Mouse (Mus musculus) embryonic fibroblast, embryonic 13.5 days (primary cell): ENCODE measurements around the gene Serpina9.

ENCODE experiments used
- CTCF ChIP-seq: IDR thresholded peaks from 2 replicates; pipeline ENCODE4 v1.5.1; 2011; ENCODE audit warnings: mild to moderate bottlenecking, control low read depth, low read length, moderate library complexity, borderline replicate concordance; ENCODE audit not compliant: insufficient read depth
- POLR2A ChIP-seq: IDR thresholded peaks from 2 replicates; pipeline ENCODE4 v1.6.1; 2011; ENCODE audit warnings: low read depth, mild to moderate bottlenecking, control low read depth, low read length, moderate library complexity

DNA sequence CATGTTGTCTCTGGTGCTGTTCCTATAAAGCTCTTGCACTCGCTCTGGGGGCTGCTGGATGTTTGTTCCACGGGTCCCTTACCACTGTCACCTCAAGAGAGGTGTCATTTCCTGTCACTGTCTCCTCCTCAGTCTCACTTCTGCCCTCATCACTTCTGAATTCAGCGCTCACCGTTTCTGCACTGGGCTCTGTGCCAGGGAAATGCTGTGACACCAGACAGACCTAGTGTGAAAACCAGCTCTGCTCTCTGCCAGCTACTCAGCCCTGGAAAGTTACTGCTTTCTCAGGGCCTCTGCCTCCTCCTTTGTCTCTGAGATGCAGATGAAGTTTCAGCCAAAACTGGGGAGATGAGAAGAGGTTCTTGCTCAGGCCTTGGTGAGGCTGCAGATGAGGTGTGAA, 43.5 kb upstream of the Serpina9 start:
- TF ChIP-seq CTCF = no peak
- no peak for TF ChIP-seq POLR2A
